Mouse (Mus musculus): ENCODE results near the gene Tnr.

GRCm38 (mm10) chr1:159939335-159939734 lies 415.8 kb downstream of the Tnr start:
- TF ChIP-seq GATA1 (IDR thresholded peaks at IDR 0.05; ENCODE audit: borderline replicate concordance, low read length): no peak
- no peak for TF ChIP-seq FLI1 (IDR thresholded peaks at IDR 0.05; ENCODE audit: low read length)
